Mouse (Mus musculus): Measurements from ENCODE around the gene Rab8a. TPM values are rescaled to one million over a fixed set of nuclear protein-coding genes. Genes with fewer than 3 reads are reported as not detected.

Rab8a gene
- polyA plus RNA-seq, 1 experiment from 2014 or later: 94.2 TPM

DNA sequence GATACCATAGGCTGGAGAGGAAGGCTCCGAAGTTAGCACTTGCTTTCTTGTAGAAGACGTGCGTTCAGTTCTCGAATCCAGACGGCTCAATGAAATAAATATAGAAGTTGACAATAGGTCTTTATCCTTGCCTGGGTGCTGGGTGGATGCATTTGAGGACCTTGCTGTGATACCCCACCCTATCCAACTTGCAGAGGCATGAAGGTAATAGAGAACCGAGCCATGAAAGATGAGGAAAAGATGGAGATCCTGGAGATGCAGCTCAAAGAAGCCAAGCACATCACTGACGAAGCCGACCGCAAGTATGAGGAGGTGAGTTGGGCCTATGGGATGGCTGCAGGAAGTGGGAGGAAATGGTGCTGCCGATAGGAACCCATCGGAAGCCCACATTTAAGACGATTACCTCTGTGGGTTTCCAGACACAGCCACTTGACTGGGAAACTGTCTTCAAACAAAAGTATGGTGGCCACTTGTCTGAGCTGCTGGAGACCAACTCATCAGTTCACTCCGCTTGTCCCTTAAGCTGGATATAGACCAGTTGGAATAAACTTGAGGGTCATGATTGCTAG, 17.7 kb upstream of the Rab8a start:
- Histone ChIP-seq H3K9me3 (ENCODE audit: control insufficient read depth, low read length) (no peaks in the 10 kb centered on the region), H3K36me3 (ENCODE audit: control insufficient read depth, insufficient read depth, low read length) (peaks cover 17% of the 10 kb centered on the region), H3K27me3 (ENCODE audit: control insufficient read depth, insufficient read depth, low read length) (no peaks in the 10 kb centered on the region), H3K4me2 (replicated peaks; ENCODE audit: low read depth, low read length) (no peak overlapping the region), H3K27ac (ENCODE audit: low read depth, low read length) (no peak overlapping the region), H3K9ac (ENCODE audit: low read depth, low read length) (no peak overlapping the region), H3K4me3 (ENCODE audit: low read depth, low read length) (no peak overlapping the region), H3K4me1 (replicated peaks; ENCODE audit: control insufficient read depth, insufficient read depth, low read length) (no peaks in the 10 kb centered on the region)
- DNase-seq (ENCODE audit: low spot score) (no peak), ATAC-seq (ENCODE audit: low FRiP score) (no peak)
- 95% methylated on average over 13 of the region's 13 CpGs for WGBS

DNA sequence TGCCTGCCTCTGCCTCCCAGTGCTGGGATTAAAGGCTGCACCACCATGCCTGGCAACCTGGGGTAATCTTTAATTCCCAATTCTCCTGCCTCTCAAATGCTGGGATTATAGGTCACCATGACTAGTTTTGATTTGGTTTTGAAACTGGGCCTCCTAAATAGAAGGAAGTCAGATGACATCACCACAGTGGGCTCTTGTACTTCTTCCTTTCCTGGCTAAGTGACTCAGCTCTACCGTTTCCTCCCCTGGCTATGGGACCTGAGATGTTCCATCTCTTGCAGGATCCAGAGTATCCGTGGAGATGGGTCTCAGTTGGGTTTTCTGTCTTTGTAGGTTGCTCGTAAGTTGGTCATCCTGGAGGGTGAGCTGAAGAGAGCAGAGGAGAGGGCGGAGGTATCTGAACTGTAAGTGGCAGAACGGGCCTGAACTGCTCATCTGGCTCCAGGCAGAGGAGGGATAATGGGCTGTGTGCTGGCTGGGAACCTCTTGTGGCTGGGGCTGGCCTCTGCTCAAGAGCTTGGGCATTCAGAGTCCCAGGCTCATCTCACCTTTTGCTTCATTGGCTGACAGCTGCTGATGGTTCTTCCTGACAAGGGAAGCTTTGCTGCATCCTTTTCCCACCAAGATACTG, 16.5 kb upstream of the Rab8a start:
- Histone ChIP-seq H3K4me3 (ENCODE audit: low read depth, low read length) (no peak overlapping the region), H3K4me2 (replicated peaks; ENCODE audit: low read depth, low read length) (no peak overlapping the region), H3K9ac (ENCODE audit: low read depth, low read length) (no peak overlapping the region), H3K27me3 (ENCODE audit: control insufficient read depth, insufficient read depth, low read length) (no peaks in the 10 kb centered on the region), H3K9me3 (ENCODE audit: control insufficient read depth, low read length) (no peaks in the 10 kb centered on the region), H3K27ac (ENCODE audit: low read depth, low read length) (no peak overlapping the region), H3K4me1 (replicated peaks; ENCODE audit: control insufficient read depth, insufficient read depth, low read length) (no peaks in the 10 kb centered on the region), H3K36me3 (ENCODE audit: control insufficient read depth, insufficient read depth, low read length) (peaks cover 17% of the 10 kb centered on the region)
- no peak for DNase-seq (ENCODE audit: low spot score)
- no peak for ATAC-seq (ENCODE audit: low FRiP score)
- WGBS: 90% methylated on average over 5 of the region's 5 CpGs

DNA sequence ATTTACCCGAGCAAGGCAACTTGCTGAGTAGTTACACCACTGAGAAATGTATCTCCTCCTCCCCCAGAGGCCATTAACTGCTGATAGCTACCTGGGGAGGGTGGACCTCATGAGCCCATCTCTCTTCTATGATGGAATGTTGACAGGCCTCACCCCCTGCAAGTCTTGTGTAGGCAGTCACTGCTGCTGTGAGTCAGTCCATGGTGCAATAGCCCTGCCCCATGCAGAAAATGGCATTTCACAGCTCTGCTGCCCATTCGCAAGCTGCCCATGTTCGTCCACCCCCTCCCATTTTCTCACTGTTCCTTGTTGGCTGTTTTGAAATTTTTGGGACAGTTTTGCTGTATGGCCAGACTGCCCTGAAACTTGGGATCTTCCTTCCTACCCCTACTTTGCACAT, 15.5 kb upstream of the Rab8a start:
- H3K36me3 ChIP-seq (ENCODE audit: control insufficient read depth, insufficient read depth, low read length): peaks cover 24% of the 10 kb centered on the region
- WGBS: 92% methylated on average over 3 of the region's 3 CpGs

DNA sequence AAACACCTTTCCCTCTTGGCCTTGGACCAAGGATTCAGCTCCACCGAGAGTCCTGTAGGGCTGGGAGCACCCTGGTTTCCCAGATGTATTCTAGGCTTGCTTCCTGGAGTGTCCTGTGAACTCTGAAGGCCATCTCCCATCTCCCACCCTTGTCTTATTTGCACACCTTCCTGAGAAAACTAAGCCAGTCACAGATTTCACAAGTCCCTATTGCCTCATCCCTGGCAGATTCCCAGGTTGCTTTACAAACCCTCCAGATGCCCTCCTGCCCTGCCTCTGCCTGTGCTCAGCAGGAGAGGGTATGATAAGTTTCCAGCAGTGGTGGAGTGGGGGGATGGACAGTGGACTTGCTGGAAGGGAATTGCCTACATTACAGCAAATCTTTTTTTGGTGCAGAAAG, 14.9 kb upstream of the Rab8a start:
- ATAC-seq (ENCODE audit: low FRiP score) (no peak), DNase-seq (ENCODE audit: low spot score) (no peak)
- WGBS: 73% methylated on average over 1 of the region's 1 CpGs

More for the DNA sequence above, 15.5 kb upstream of the Rab8a start:
- Histone ChIP-seq H3K4me3 (ENCODE audit: low read depth, low read length) (no peak overlapping the region), H3K27me3 (ENCODE audit: control insufficient read depth, insufficient read depth, low read length) (no peaks in the 10 kb centered on the region), H3K4me1 (replicated peaks; ENCODE audit: control insufficient read depth, insufficient read depth, low read length) (no peaks in the 10 kb centered on the region), H3K9ac (ENCODE audit: low read depth, low read length) (no peak overlapping the region), H3K9me3 (ENCODE audit: control insufficient read depth, low read length) (no peaks in the 10 kb centered on the region), H3K27ac (ENCODE audit: low read depth, low read length) (no peak overlapping the region), H3K4me2 (replicated peaks; ENCODE audit: low read depth, low read length) (no peak overlapping the region)
- DNase-seq (ENCODE audit: low spot score) (no peak), ATAC-seq (ENCODE audit: low FRiP score) (no peak)

DNA sequence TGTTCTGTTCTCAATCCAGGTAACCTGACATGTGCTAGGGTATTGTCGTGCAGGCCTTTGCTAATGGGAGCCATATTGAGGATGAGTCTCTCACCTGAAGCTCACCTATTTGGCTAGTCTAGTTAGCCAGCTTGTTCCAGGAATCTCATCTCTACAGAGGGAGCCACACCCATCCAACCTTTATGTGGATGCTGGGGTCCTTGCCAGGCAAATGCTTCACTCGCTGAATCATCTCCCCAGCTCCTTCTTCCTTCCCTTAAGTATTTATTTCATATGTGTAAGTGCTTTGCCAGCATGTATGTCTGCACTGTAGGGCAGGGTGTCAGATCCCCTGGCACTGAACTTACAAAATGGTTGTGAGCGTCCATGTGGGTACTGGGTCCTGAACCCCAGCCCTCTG, 14.4 kb upstream of the Rab8a start:
- Histone ChIP-seq H3K9me3 (ENCODE audit: control insufficient read depth, low read length) (no peaks in the 10 kb centered on the region), H3K4me1 (replicated peaks; ENCODE audit: control insufficient read depth, insufficient read depth, low read length) (no peaks in the 10 kb centered on the region), H3K27me3 (ENCODE audit: control insufficient read depth, insufficient read depth, low read length) (no peaks in the 10 kb centered on the region), H3K27ac (ENCODE audit: low read depth, low read length) (no peak overlapping the region), H3K36me3 (ENCODE audit: control insufficient read depth, insufficient read depth, low read length) (peaks cover 18% of the 10 kb centered on the region), H3K4me3 (ENCODE audit: low read depth, low read length) (no peak overlapping the region), H3K9ac (ENCODE audit: low read depth, low read length) (no peak overlapping the region), H3K4me2 (replicated peaks; ENCODE audit: low read depth, low read length) (no peak overlapping the region)
- 94% methylated on average over 3 of the region's 3 CpGs for WGBS
- DNase-seq (ENCODE audit: low spot score) (no peak), ATAC-seq (ENCODE audit: low FRiP score) (no peak)

More for the DNA sequence above, 14.9 kb upstream of the Rab8a start:
- peaks cover 23% of the 10 kb centered on the region for H3K36me3 ChIP-seq (ENCODE audit: control insufficient read depth, insufficient read depth, low read length)
- H3K4me3 ChIP-seq (ENCODE audit: low read depth, low read length): no peak overlapping the region
- no peak overlapping the region for H3K4me2 ChIP-seq (replicated peaks; ENCODE audit: low read depth, low read length)
- H3K4me1 ChIP-seq (replicated peaks; ENCODE audit: control insufficient read depth, insufficient read depth, low read length): no peaks in the 10 kb centered on the region
- H3K9me3 ChIP-seq (ENCODE audit: control insufficient read depth, low read length): no peaks in the 10 kb centered on the region
- H3K27ac ChIP-seq (ENCODE audit: low read depth, low read length): no peak overlapping the region
- H3K27me3 ChIP-seq (ENCODE audit: control insufficient read depth, insufficient read depth, low read length): no peaks in the 10 kb centered on the region
- H3K9ac ChIP-seq (ENCODE audit: low read depth, low read length): no peak overlapping the region

DNA sequence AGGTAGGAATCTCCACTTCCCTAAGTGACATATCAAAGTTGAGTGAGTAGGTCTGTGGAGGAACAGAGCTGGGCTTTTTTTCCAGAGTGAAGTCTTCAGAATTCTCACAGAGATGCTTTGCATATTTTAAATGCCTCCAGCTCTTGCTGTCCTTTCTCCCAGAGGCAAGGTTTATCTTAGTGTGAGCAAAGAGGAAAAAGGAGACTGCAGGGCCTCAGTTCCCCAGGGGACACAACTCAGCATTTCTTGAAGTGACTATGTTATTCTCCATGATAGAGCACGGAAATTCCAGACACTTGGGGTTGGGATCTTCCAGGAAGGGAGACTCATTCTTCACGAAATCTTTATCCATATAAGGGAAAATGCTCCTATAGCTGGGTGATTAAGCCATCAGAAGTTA, 13.7 kb upstream of the Rab8a start:
- no peak overlapping the region for H3K4me3 ChIP-seq (ENCODE audit: low read depth, low read length)
- no peaks in the 10 kb centered on the region for H3K9me3 ChIP-seq (ENCODE audit: control insufficient read depth, low read length)
- H3K4me2 ChIP-seq (replicated peaks; ENCODE audit: low read depth, low read length): no peak overlapping the region
- no peaks in the 10 kb centered on the region for H3K27me3 ChIP-seq (ENCODE audit: control insufficient read depth, insufficient read depth, low read length)
- no peak for DNase-seq (ENCODE audit: low spot score)
- H3K27ac ChIP-seq (ENCODE audit: low read depth, low read length): no peak overlapping the region
- H3K36me3 ChIP-seq (ENCODE audit: control insufficient read depth, insufficient read depth, low read length): peaks cover 16% of the 10 kb centered on the region
- no peak for ATAC-seq (ENCODE audit: low FRiP score)
- no peak overlapping the region for H3K9ac ChIP-seq (ENCODE audit: low read depth, low read length)
- WGBS: 85% methylated on average over 2 of the region's 2 CpGs
- no peaks in the 10 kb centered on the region for H3K4me1 ChIP-seq (replicated peaks; ENCODE audit: control insufficient read depth, insufficient read depth, low read length)

DNA sequence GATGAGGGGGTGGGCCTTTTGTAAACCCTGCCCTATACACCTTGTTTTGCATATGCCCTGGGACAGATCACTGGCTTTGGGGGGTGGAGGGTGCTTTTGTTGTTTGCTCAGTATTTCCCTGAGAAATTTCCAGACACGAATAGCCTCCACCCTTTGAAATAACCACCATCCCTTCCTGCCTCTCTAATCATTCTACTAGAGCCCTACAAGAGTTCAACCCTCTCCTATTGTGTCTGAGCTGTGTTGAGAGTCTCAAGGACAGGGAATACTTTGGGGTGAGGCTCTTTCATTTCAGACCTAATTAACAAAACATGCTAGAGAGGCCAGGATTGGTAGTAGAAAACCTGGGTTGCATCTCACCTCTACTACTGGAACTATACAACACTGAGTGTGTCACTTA, 11.9 kb upstream of the Rab8a start:
- 94% methylated on average over 1 of the region's 1 CpGs for WGBS
- H3K36me3 ChIP-seq (ENCODE audit: control insufficient read depth, insufficient read depth, low read length): peaks cover 16% of the 10 kb centered on the region
- no peak overlapping the region for H3K4me2 ChIP-seq (replicated peaks; ENCODE audit: low read depth, low read length)
- no peaks in the 10 kb centered on the region for H3K9me3 ChIP-seq (ENCODE audit: control insufficient read depth, low read length)
- H3K4me1 ChIP-seq (replicated peaks; ENCODE audit: control insufficient read depth, insufficient read depth, low read length): no peaks in the 10 kb centered on the region
- no peak overlapping the region for H3K27ac ChIP-seq (ENCODE audit: low read depth, low read length)
- no peak overlapping the region for H3K9ac ChIP-seq (ENCODE audit: low read depth, low read length)
- no peak for DNase-seq (ENCODE audit: low spot score)
- ATAC-seq (ENCODE audit: low FRiP score): no peak
- H3K27me3 ChIP-seq (ENCODE audit: control insufficient read depth, insufficient read depth, low read length): no peaks in the 10 kb centered on the region
- no peak overlapping the region for H3K4me3 ChIP-seq (ENCODE audit: low read depth, low read length)

DNA sequence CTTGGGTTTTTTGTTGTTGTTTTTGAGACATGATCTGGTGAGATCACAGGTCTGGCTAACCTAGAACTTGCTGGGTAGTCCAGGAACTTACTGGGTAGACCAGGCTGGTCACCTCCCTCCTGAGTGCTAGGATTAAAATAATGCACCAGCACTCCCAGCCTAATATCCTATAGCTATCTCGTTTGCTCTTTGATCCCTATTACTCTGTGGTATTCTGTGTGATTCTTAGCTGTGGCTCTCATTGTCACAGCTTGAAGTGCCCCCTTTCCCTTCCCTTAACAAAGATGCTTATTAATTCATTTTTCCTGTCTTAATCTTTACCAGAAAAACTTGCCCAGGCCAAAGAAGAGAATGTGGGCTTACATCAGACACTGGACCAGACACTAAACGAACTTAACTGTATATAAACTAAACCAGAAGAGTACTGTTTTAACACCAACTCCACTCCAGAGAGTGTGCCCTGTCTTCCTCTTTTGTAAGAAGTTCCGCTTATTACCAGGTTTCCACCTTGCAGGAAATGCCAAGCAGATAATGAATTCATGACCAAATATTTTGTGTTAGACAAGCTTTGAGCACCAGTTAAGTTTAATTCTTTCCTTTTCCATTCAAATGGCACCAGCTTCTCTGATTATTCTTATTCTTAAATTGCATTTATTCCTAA, 9.5 kb upstream of the Rab8a start:
- H3K4me1 ChIP-seq (replicated peaks; ENCODE audit: control insufficient read depth, insufficient read depth, low read length): no peaks in the 10 kb centered on the region
- no peak overlapping the region for H3K27ac ChIP-seq (ENCODE audit: low read depth, low read length)
- ATAC-seq (ENCODE audit: low FRiP score) (no peak), DNase-seq (ENCODE audit: low spot score) (no peak)
- H3K4me3 ChIP-seq (ENCODE audit: low read depth, low read length): no peak overlapping the region
- no peak overlapping the region for H3K4me2 ChIP-seq (replicated peaks; ENCODE audit: low read depth, low read length)
- no peak overlapping the region for H3K9ac ChIP-seq (ENCODE audit: low read depth, low read length)
- H3K36me3 ChIP-seq (ENCODE audit: control insufficient read depth, insufficient read depth, low read length): peaks cover 11% of the 10 kb centered on the region; the same call in 1 of the 2 replicates
- WGBS: 90% methylated on average over 3 of the region's 3 CpGs
- H3K9me3 ChIP-seq (ENCODE audit: control insufficient read depth, low read length): no peaks in the 10 kb centered on the region
- H3K27me3 ChIP-seq (ENCODE audit: control insufficient read depth, insufficient read depth, low read length): no peaks in the 10 kb centered on the region

DNA sequence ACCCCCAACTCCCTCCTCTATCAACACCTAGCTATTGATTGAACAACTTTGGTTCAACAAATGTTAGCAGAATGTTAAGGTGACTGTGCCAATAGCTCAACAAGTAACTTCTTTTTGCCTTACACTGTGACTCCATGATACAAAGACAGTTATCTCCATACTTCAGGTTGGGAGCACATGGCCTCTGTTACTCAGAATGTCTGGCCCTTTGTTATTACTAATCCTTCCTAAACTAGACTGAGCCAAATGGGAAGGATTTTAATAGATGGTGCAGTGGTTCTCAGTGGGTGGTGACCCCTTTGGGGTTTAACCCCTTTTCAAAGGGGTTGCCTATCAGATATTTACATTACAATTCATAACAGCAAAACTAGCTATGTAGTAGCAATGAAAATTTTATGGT, 7.6 kb upstream of the Rab8a start:
- no peak for ATAC-seq (ENCODE audit: low FRiP score)
- no peak overlapping the region for H3K4me3 ChIP-seq (ENCODE audit: low read depth, low read length)
- no peak overlapping the region for H3K9ac ChIP-seq (ENCODE audit: low read depth, low read length)
- H3K4me2 ChIP-seq (replicated peaks; ENCODE audit: low read depth, low read length): no peak overlapping the region
- no peak for DNase-seq (ENCODE audit: low spot score)
- no peak overlapping the region for H3K27ac ChIP-seq (ENCODE audit: low read depth, low read length)
- no peaks in the 10 kb centered on the region for H3K9me3 ChIP-seq (ENCODE audit: control insufficient read depth, low read length)
- peaks cover 9% of the 10 kb centered on the region; the same call in 1 of the 2 replicates for H3K36me3 ChIP-seq (ENCODE audit: control insufficient read depth, insufficient read depth, low read length)
- no peaks in the 10 kb centered on the region for H3K27me3 ChIP-seq (ENCODE audit: control insufficient read depth, insufficient read depth, low read length)
- H3K4me1 ChIP-seq (replicated peaks; ENCODE audit: control insufficient read depth, insufficient read depth, low read length): no peaks in the 10 kb centered on the region
